Comparison of ENCODE assay signal across 15 mouse cellular contexts in the genomic region with DNA sequence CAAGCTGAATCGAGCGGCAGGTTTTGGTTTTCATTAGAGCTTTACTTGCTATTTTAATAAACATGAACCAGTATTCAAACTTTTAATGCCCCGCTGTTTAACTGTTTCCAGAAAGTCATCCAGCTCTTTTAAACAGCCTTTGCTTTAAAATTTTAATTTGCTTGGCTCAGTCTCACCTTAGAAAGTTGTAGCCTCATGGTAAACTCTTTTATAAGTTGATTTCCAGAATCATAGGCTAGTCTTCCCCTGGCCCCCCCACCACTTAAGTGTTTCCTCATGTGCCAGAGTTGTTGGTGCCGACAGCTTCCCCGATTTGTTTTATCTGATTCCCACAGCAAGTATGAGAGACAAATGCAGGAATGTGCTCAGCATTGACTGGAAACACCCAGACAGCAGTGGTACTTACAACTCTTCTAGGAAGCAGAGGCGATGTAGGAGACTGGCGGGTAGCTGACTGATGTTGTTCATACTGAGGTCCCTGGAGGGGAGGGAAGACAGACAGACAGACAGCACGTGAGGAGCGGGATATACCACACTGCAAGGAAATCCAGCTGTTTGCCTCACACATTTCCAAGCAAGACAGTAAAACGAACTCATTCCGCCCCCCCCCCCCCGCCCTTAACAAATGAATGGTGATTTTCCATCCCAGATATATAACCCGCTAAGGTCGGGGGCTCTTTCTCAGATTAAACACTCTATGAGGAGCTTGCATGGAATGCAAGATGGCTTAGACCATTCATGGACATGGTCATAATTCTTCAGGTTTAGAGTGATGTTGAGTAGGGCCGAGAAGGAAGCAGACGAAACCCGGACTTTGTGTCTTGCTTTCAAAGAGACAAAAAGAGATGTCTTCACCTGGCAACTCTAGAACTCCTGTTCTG. TPM values are rescaled to one million over a fixed set of nuclear protein-coding genes. Genes with fewer than 3 reads are reported as not detected.
DNase-seq lines count a peak whose midpoint lies in the region; ATAC-seq and TF ChIP-seq lines count a peak whose summit lies in the region.
"Had no signal": no experiment of that assay in that cellular context is flagged by ENCODE, and none has a peak within 500 bp of the region (broad histone marks: within the 10 kb centered on the region; RNA-seq: fewer than 3 reads in every experiment).

No protein-coding gene starts in this region.

- no peaks in the 10 kb centered on the region for H3K36me3 ChIP-seq in kidney, embryonic 14.5 days (ENCODE audit: control insufficient read depth, insufficient read depth, low read length)
- H3K36me3 ChIP-seq in embryonic facial prominence, embryonic 11.5 days (replicated peaks; ENCODE audit: control insufficient read depth, insufficient read depth, low read depth, low read length): no peaks in the 10 kb centered on the region
- no peaks in the 10 kb centered on the region for H3K36me3 ChIP-seq in hindbrain, postnatal 0 days (ENCODE audit: insufficient read depth, low read length)
- H3K36me3 ChIP-seq in neural tube, embryonic 13.5 days: no peaks in the 10 kb centered on the region
- H3K36me3 ChIP-seq in liver, embryonic 12.5 days: no peaks in the 10 kb centered on the region
- H3K36me3 ChIP-seq: heart, embryonic 10.5 days; liver, embryonic 15.5 days had no signal

- H3K9me3 ChIP-seq in kidney, embryonic 14.5 days (ENCODE audit: control insufficient read depth, low read length): no peaks in the 10 kb centered on the region
- no peaks in the 10 kb centered on the region for H3K9me3 ChIP-seq in embryonic facial prominence, embryonic 11.5 days (replicated peaks; ENCODE audit: control insufficient read depth, low read length)
- H3K9me3 ChIP-seq in hindbrain, postnatal 0 days (ENCODE audit: low read length): no peaks in the 10 kb centered on the region
- H3K9me3 ChIP-seq in neural tube, embryonic 13.5 days: no peaks in the 10 kb centered on the region
- no peaks in the 10 kb centered on the region for H3K9me3 ChIP-seq in liver, embryonic 12.5 days (replicated peaks)
- H3K9me3 ChIP-seq: heart, embryonic 10.5 days; liver, embryonic 15.5 days had no signal

- ATAC-seq in kidney, embryonic 14.5 days (ENCODE audit: low FRiP score, low TSS enrichment): peak; percentile 80
- ATAC-seq in embryonic facial prominence, embryonic 11.5 days (replicated peaks; ENCODE audit: insufficient number of reproducible peaks, low FRiP score, low TSS enrichment, low read depth): no peak
- no peak for ATAC-seq in hindbrain, postnatal 0 days
- no peak for ATAC-seq in neural tube, embryonic 13.5 days (ENCODE audit: low read depth)
- ATAC-seq in liver, embryonic 12.5 days: no peak

- DNase-seq in kidney, adult 8-10 months: no peak
- peak; percentile 68 for DNase-seq in embryonic facial prominence, embryonic 11.5 days (ENCODE audit: low spot score)
- no peak for DNase-seq in hindbrain, postnatal 0 days (ENCODE audit: low spot score)
- no peak for DNase-seq in testis, postnatal 10 days (ENCODE audit: low spot score)
- DNase-seq in ovary, postnatal 10 days (ENCODE audit: low spot score): no peak
- DNase-seq: adrenal gland, postnatal 36 days; cerebellum, adult 9-10 months; thymus, postnatal 4 days had no signal

- WGBS in kidney, embryonic 14.5 days: 50% methylated on average over 17 of the region's 17 CpGs
- 37% methylated on average over 17 of the region's 17 CpGs for WGBS in embryonic facial prominence, embryonic 11.5 days
- WGBS in hindbrain, postnatal 0 days: 29% methylated on average over 17 of the region's 17 CpGs
- 31% methylated on average over 17 of the region's 17 CpGs for WGBS in neural tube, embryonic 13.5 days
- WGBS in liver, embryonic 12.5 days (ENCODE audit: insufficient replicate concordance): 64% methylated on average over 17 of the region's 17 CpGs

- no peak overlapping the region for H3K9ac ChIP-seq in kidney, embryonic 14.5 days (ENCODE audit: low read depth, low read length)
- H3K9ac ChIP-seq in embryonic facial prominence, embryonic 11.5 days (replicated peaks; ENCODE audit: low read length): no peak overlapping the region
- no peak overlapping the region for H3K9ac ChIP-seq in hindbrain, postnatal 0 days (replicated peaks; ENCODE audit: low read length)
- no peak overlapping the region for H3K9ac ChIP-seq in neural tube, embryonic 13.5 days
- H3K9ac ChIP-seq in liver, embryonic 12.5 days: no peak overlapping the region
- H3K9ac ChIP-seq: liver, embryonic 15.5 days had no signal

- no peaks in the 10 kb centered on the region for H3K27me3 ChIP-seq in kidney, embryonic 14.5 days (ENCODE audit: control insufficient read depth, insufficient read depth, low read length)
- no peaks in the 10 kb centered on the region for H3K27me3 ChIP-seq in embryonic facial prominence, embryonic 11.5 days (ENCODE audit: control insufficient read depth, insufficient read depth, low read length)
- H3K27me3 ChIP-seq in hindbrain, postnatal 0 days (ENCODE audit: insufficient read depth, low read length): no peaks in the 10 kb centered on the region
- H3K27me3 ChIP-seq in neural tube, embryonic 13.5 days: no peaks in the 10 kb centered on the region
- no peaks in the 10 kb centered on the region for H3K27me3 ChIP-seq in liver, embryonic 12.5 days (replicated peaks)
- H3K27me3 ChIP-seq: liver, embryonic 15.5 days had no signal

- H3K4me2 ChIP-seq in kidney, embryonic 14.5 days (replicated peaks; ENCODE audit: low read depth, low read length): no peak overlapping the region
- H3K4me2 ChIP-seq in embryonic facial prominence, embryonic 11.5 days (ENCODE audit: low read depth, low read length): no peak overlapping the region; the same call in 1 of the 2 replicates
- peak overlapping the region; percentile 30; the same call in 1 of the 2 replicates for H3K4me2 ChIP-seq in hindbrain, postnatal 0 days (ENCODE audit: low read depth, low read length)
- H3K4me2 ChIP-seq in neural tube, embryonic 13.5 days: peak overlapping the region; percentile 33
- H3K4me2 ChIP-seq in liver, embryonic 12.5 days: no peak overlapping the region
- H3K4me2 ChIP-seq: liver, embryonic 15.5 days had no signal

- TF ChIP-seq CTCF in hindbrain, postnatal 0 days (IDR thresholded peaks at IDR 0.05; ENCODE audit: low read depth): no peak

- peak overlapping the region; percentile 20; the same call in 1 of the 2 replicates for H3K27ac ChIP-seq in kidney, embryonic 14.5 days (ENCODE audit: low read depth, low read length)
- peak overlapping the region; percentile 52; the same call in 1 of the 2 replicates for H3K27ac ChIP-seq in embryonic facial prominence, embryonic 11.5 days (replicated peaks; ENCODE audit: low read depth, low read length)
- H3K27ac ChIP-seq in hindbrain, postnatal 0 days: no peak overlapping the region
- H3K27ac ChIP-seq in neural tube, embryonic 13.5 days (replicated peaks): no peak overlapping the region
- no peak overlapping the region for H3K27ac ChIP-seq in liver, embryonic 12.5 days
- H3K27ac ChIP-seq: heart, embryonic 10.5 days; liver, embryonic 15.5 days had no signal

- H3K4me1 ChIP-seq in kidney, embryonic 14.5 days (ENCODE audit: control insufficient read depth, insufficient read depth, low read length): no peaks in the 10 kb centered on the region
- H3K4me1 ChIP-seq in embryonic facial prominence, embryonic 11.5 days (ENCODE audit: control insufficient read depth, insufficient read depth, low read length): no peaks in the 10 kb centered on the region
- no peaks in the 10 kb centered on the region for H3K4me1 ChIP-seq in hindbrain, postnatal 0 days (ENCODE audit: insufficient read depth, low read length)
- H3K4me1 ChIP-seq in neural tube, embryonic 13.5 days (replicated peaks): peaks cover 16% of the 10 kb centered on the region
- H3K4me1 ChIP-seq in liver, embryonic 12.5 days: no peaks in the 10 kb centered on the region
- H3K4me1 ChIP-seq: liver, embryonic 15.5 days had no signal

- no peak overlapping the region for H3K4me3 ChIP-seq in kidney, embryonic 14.5 days (ENCODE audit: low read length)
- no peak overlapping the region for H3K4me3 ChIP-seq in embryonic facial prominence, embryonic 11.5 days (ENCODE audit: low read depth, low read length)
- H3K4me3 ChIP-seq in hindbrain, postnatal 0 days (ENCODE audit: low read length): no peak overlapping the region
- no peak overlapping the region for H3K4me3 ChIP-seq in neural tube, embryonic 13.5 days
- H3K4me3 ChIP-seq in liver, embryonic 12.5 days: no peak overlapping the region
- H3K4me3 ChIP-seq: heart, embryonic 10.5 days; liver, embryonic 15.5 days had no signal

RNA-seq across cellular contexts. Expression of a gene that starts 49.3 kb away (rescaled TPM):
- polyA plus RNA-seq in kidney, embryonic 14.5 days (2014; fragmentation: Nextera tagmentation; extraction: Ambion mirVana): 0.37 TPM in 1 of 2 replicates, not detected in the other
- polyA plus RNA-seq in embryonic facial prominence, embryonic 11.5 days (2014; fragmentation: Nextera tagmentation; extraction: Ambion mirVana): 0.21 TPM in 2 replicates
- total RNA-seq in hindbrain, postnatal 0 days (2014; rRNA removed): 1.3 TPM in 1 of 2 replicates, not detected in the other
- 4.0 and 5.0 TPM in 2 replicates for polyA plus RNA-seq in hindbrain, postnatal 0 days (2015; fragmentation: Nextera tagmentation; extraction: Ambion mirVana)
- 0.61 and 0.66 TPM in 2 replicates for polyA plus RNA-seq in neural tube, embryonic 13.5 days (2015; fragmentation: Nextera tagmentation; extraction: Ambion mirVana)
- not detected in 2 replicates for polyA plus RNA-seq in liver, embryonic 12.5 days (2016; fragmentation: Nextera tagmentation; extraction: Ambion mirVana)
- total RNA-seq: adrenal gland, postnatal 36 days; megakaryocyte, adult 5-6 weeks had no signal
- polyA plus RNA-seq: heart, embryonic 10.5 days; intestine, embryonic 14.5 days; liver, embryonic 15.5 days had no signal

Comparison
In these comparisons a context has a peak if more than half of its experiments do, and no peak if none do; other contexts are left out.
1. H3K27ac ChIP-seq: peak in kidney, embryonic 14.5 days (single experiment) and embryonic facial prominence, embryonic 11.5 days (single experiment); none in hindbrain, postnatal 0 days (single experiment), neural tube, embryonic 13.5 days (single experiment) and liver, embryonic 12.5 days (single experiment).
2. H3K4me2 ChIP-seq: peak in hindbrain, postnatal 0 days (single experiment) and neural tube, embryonic 13.5 days (single experiment); none in kidney, embryonic 14.5 days (single experiment), embryonic facial prominence, embryonic 11.5 days (single experiment) and liver, embryonic 12.5 days (single experiment).